Mouse (Mus musculus) embryonic facial prominence, embryonic 15.5 days (tissue): Measurements from ENCODE around the gene Gm15097. TPM values are rescaled to one million over a fixed set of nuclear protein-coding genes. Genes with fewer than 3 reads are reported as not detected.
"Not testable (repeated sequence)": the region's sequence is repeated elsewhere in the genome, so short reads cannot be mapped to it uniquely, and the experiment has no call there.

Experiments used
- ATAC-seq: fragments of 200-750 bp; cut with Nextera tagmentation; 2 replicates; pipeline ENCODE4 v1.8.0; 2017; ENCODE audit warnings: low read depth, moderate TSS enrichment; ENCODE audit not compliant: insufficient number of reproducible peaks, low FRiP score, low TSS enrichment
- H3K27ac ChIP-seq: fragments of 300-500 bp; sonication (generic); replicated peaks from 2 replicates; pipeline ENCODE4 v1.5.1; 2015; ENCODE audit warnings: mild to moderate bottlenecking, inconsistent platforms
- H3K27me3 ChIP-seq: fragments of 300-500 bp; sonication (generic); 2 replicates; pipeline ENCODE4 v1.6.1; 2015; ENCODE audit warnings: inconsistent platforms
- H3K36me3 ChIP-seq: fragments of 300-500 bp; sonication (generic); 2 replicates; pipeline ENCODE4 v1.6.1; 2015; ENCODE audit warnings: mild to moderate bottlenecking, inconsistent platforms
- H3K4me1 ChIP-seq: fragments of 300-500 bp; sonication (generic); 2 replicates; pipeline ENCODE4 v1.6.1; 2015; ENCODE audit warnings: inconsistent platforms
- H3K4me2 ChIP-seq: fragments of 300-500 bp; sonication (generic); replicated peaks from 2 replicates; pipeline ENCODE4 v1.6.1; 2015; ENCODE audit warnings: mild to moderate bottlenecking, inconsistent platforms
- H3K4me3 ChIP-seq: fragments of 300-500 bp; sonication (generic); replicated peaks from 2 replicates; pipeline ENCODE4 v1.5.1; 2015; ENCODE audit warnings: mild to moderate bottlenecking, inconsistent platforms
- H3K9ac ChIP-seq: fragments of 300-500 bp; sonication (generic); 2 replicates; pipeline ENCODE4 v1.6.1; 2015; ENCODE audit warnings: inconsistent platforms
- H3K9me3 ChIP-seq: fragments of 300-500 bp; sonication (generic); replicated peaks from 2 replicates; pipeline ENCODE4 v1.6.1; 2016; ENCODE audit warnings: inconsistent platforms
- WGBS: fragments of 180-500 bp; shearing (Covaris S2); methylation state at CpG from one replicate; pipeline ENCODE4 v1.1.7; 2015; 5-methylcytosine and 5-hydroxymethylcytosine counted together
- polyA plus RNA-seq: library from polyadenylated mRNA; unstranded; fragments of >200 nt; fragmentation: Nextera tagmentation; extraction: Ambion mirVana; gene quantifications from 2 replicates; pipeline ENCODE4 v1.2.1, GENCODE M21; 2015

Gene Gm15097
- not detected in 2 replicates for polyA plus RNA-seq

GRCm38 (mm10) chrX:149784173-149784572 lies at the start of gene Gm15097:
TSS of gene Gm15097 (plus strand) at chrX:149784473.
- not testable (repeated sequence) for H3K27me3 ChIP-seq, H3K4me1 ChIP-seq, H3K4me3 ChIP-seq, ATAC-seq, H3K27ac ChIP-seq, H3K36me3 ChIP-seq, H3K9ac ChIP-seq, H3K4me2 ChIP-seq, H3K9me3 ChIP-seq
- WGBS, result no CpG with 5 or more reads among the region's 6 CpGs

- H3K9me3 ChIP-seq, ATAC-seq, H3K4me2 ChIP-seq, H3K27ac ChIP-seq, H3K4me3 ChIP-seq, H3K36me3 ChIP-seq, H3K27me3 ChIP-seq, H3K9ac ChIP-seq, H3K4me1 ChIP-seq: not testable (repeated sequence)
- 44% methylated on average over 4 of the region's 4 CpGs for WGBS
Measured at GRCm38 (mm10) chrX:149762853-149763252, 21.4 kb upstream of the Gm15097 start.

- not testable (repeated sequence) for H3K27me3 ChIP-seq, H3K27ac ChIP-seq, H3K4me1 ChIP-seq, H3K4me3 ChIP-seq, H3K9me3 ChIP-seq, H3K4me2 ChIP-seq, ATAC-seq, H3K36me3 ChIP-seq, H3K9ac ChIP-seq
- 85% methylated on average over 6 of the region's 6 CpGs for whole genome bisulfite sequencing
Measured at GRCm38 (mm10) chrX:149811178-149811577, 26.9 kb downstream of the Gm15097 start.

Other genes with a start within 250 kb of the Gm15097 start
- gene Gm10439, start 189.9 kb upstream of the Gm15097 start, polyA plus RNA-seq, result not detected in 2 replicates
- gene Gm15091, start 157.2 kb downstream of the Gm15097 start, polyA plus RNA-seq, result not detected in 2 replicates